Mouse (Mus musculus) leukemia stem cell, adult 10-12 weeks (primary cell): ENCODE measurements around the gene Tstd3. TPM values are rescaled to one million over a fixed set of nuclear protein-coding genes. Genes with fewer than 3 reads are reported as not detected.

Experiments used
- polyA plus RNA-seq: library from polyadenylated mRNA; stranded (reverse); fragments of >175 nt; gene quantifications from 2 replicates; pipeline ENCODE4 v1.2.3, GENCODE M21; 2012; ENCODE audit warnings: low replicate concordance

Gene Tstd3
- polyA plus RNA-seq = 0.33 and 4.7 TPM in 2 replicates

DNA sequence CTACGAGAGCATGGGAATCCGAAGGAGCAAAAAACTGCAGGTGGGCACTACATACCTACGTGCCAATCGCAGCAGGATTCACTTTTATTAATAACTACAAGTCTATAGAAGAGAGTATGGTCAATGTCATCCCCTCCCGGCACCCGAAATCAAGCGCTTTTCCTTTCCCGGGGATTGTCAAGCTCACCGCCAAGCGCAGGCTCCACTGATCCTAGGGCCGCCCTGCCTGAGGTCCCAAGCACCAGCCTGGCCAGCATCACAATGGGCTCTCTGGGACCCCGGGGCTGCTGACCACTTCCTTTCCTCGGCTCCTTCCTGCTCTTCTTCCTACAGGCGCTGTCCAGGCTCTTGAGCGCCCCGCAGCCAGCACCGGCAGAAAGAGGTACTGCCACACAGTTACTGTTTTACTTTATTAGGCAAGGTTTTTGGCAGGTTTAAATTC is at the start of gene Tstd3, which contains the start of gene Usp45:
Tstd3 (minus strand) TSS at position 350 of the 442 bp plus-strand sequence.
Usp45 (plus strand) TSS at position 294 of the 442 bp plus-strand sequence.

DNA sequence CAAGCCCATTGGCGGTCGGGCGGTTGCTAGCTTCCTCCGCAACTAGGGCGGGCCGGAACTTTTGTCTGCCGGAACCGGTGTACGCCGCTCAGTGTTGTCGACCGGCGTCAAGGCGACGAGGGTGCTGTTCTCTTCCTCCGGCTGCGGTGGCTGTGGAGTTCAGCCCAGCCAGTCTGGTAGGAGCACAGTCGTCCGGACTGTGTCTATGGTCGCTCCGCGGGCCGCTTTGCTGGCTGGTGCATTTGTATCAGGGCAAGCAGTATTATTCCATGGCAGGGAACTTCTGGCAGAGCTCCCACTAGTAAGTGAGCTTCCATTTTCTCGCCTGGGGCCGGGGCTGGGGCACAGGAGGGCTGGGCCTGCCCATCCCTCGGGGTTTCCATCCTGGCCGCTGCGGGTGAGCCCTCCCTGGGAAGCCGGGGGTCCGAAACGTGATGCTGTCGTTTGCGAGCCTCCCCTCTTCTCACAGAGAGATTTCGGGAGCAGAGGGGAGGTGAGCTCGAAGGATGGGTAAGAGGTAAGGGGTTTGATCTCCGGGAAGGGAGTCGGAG is 39.3 kb downstream of the Tstd3 start, which contains the start of gene Ccnc:
Ccnc (plus strand) TSS at position 87 of the 551 bp plus-strand sequence.

Other genes with a start within 250 kb of the Tstd3 start
- gene Prdm13, start 81.2 kb downstream of the Tstd3 start, polyA plus RNA-seq = not detected in 2 replicates
- gene Ccnc, start 39.5 kb downstream of the Tstd3 start, polyA plus RNA-seq = 2.5 TPM in 1 of 2 replicates, not detected in the other
- 4.2 and 6.5 TPM in 2 replicates for gene Usp45, start 56 bp downstream of the Tstd3 start, polyA plus RNA-seq
- gene Pnisr, start 80.4 kb upstream of the Tstd3 start, polyA plus RNA-seq = 4.2 and 65.4 TPM in 2 replicates
- gene Coq3, start 112.5 kb upstream of the Tstd3 start, polyA plus RNA-seq = 2.9 and 11.6 TPM in 2 replicates
- not detected in 2 replicates for gene Faxc, start 164.1 kb upstream of the Tstd3 start, polyA plus RNA-seq